Mouse (Mus musculus): ENCODE data around the gene Tacc3. TPM values are rescaled to one million over a fixed set of nuclear protein-coding genes. Genes with fewer than 3 reads are reported as not detected.

The Tacc3 gene
- polyA plus RNA-seq, 1 experiment, result 58.6 TPM

DNA sequence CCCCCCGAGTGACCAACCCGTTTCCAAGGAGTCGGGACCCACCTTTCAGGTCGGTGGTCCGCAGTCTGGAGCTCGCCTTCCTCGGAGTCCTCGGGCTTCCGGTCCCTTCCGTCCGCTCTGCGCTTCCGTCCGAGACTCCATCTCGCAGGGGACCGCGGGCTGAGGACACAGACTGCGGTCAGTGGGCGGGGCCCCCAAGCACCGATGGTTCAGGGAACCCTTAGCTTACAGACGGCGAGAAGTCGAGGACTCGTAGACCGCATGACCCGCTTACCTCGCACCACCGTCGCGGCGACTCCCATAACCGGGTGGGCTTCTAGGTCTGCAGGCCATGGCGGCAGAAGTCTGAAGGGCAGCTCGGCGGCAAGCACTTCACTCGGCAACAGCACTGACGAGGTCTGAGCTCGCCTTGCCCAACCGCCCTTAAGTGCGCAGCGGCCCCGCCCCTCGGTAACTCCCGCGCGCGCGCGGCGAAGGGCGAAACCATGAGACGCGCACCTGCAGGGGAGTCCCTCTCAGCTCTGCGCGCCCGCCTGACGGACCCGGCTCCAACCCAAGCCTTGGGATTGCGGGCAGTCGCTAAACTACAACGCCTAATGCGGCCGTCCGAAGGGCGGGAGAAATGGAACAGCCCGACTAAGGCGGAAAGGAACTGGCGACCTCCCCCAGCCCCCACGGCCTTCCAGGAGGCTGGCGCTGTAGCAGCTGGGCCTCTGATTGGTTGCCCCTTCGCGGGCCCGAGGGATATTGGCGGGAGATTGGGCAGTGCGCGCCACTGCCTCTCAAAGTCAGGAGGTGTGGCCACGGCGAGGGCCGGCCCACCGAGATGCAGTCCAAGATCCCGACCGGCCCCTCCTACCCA lies 5.8 kb upstream of the Tacc3 start, which contains the start of gene Slbp:
Gene Slbp, minus strand, starts transcription at position 654 of the 862 bp plus-strand sequence.
- H3K4me3 ChIP-seq (ENCODE audit: insufficient read depth, low read length), result peak within 1 kb of the TSS; percentile 79

DNA sequence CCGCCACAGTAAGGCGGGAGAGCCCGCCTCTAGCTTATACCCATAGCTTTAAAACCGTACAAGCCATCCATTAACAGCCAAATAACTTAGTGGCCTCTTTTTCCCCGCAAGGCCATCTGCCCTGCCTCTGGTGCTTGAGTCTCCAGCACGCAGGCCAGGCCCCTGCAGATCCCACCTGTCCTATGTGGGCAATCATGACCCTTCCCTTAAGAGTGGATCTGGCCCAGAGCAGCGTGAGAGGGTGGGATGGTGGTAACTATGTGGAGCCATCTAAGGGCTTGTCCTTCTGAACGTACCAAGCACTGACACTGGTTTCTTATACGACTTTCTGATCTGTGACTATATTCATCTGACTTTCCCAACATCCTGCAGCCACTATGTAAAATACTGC lies 5.2 kb upstream of the Tacc3 start:
- Histone ChIP-seq H3K4me1 (ENCODE audit: control insufficient read depth, insufficient read depth, low read length) (peaks cover 24% of the 10 kb centered on the region), H3K4me3 (ENCODE audit: insufficient read depth, low read length) (peak overlapping the region; percentile 28; the same call in 1 of the 2 replicates), H3K27ac (ENCODE audit: insufficient read depth, low read depth, low read length) (no peak overlapping the region)
- TF ChIP-seq CTCF (IDR thresholded peaks at IDR 0.05; ENCODE audit: low read depth, low read length) (no peak), POLR2A (IDR thresholded peaks at IDR 0.05; ENCODE audit: borderline replicate concordance, low read depth, low read length) (no peak)

More for the DNA sequence above, 5.8 kb upstream of the Tacc3 start, which contains the start of gene Slbp:
- H3K4me1 ChIP-seq (ENCODE audit: control insufficient read depth, insufficient read depth, low read length), result peaks cover 24% of the 10 kb centered on the region
- no peak for TF ChIP-seq POLR2A (IDR thresholded peaks at IDR 0.05; ENCODE audit: borderline replicate concordance, low read depth, low read length)
- no peak for TF ChIP-seq CTCF (IDR thresholded peaks at IDR 0.05; ENCODE audit: low read depth, low read length)
- H3K27ac ChIP-seq (ENCODE audit: insufficient read depth, low read depth, low read length), result peak within 1 kb of the TSS; percentile 91

DNA sequence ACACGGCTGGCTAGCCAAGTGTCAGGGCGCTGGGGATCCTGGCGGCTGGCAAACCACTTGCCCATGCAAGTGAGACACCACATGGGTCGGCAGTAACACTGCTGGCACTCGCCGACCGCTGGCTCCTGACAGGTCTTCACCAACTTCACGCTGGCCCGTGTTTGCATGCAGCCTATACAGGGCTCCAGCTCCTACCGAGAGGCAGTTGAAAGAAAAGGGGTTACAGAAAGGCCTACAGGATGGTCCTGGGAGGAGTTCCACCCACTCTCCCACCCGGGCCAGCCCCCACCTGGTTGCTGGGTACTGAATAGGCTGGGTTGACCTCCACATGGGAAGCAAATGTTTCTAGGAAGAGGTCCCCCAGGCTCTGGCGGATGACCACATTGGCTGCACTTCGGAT lies 3.5 kb upstream of the Tacc3 start:
- Histone ChIP-seq H3K4me3 (ENCODE audit: insufficient read depth, low read length) (no peak overlapping the region), H3K27ac (ENCODE audit: insufficient read depth, low read depth, low read length) (no peak overlapping the region), H3K4me1 (ENCODE audit: control insufficient read depth, insufficient read depth, low read length) (peaks cover 24% of the 10 kb centered on the region)
- no peak for TF ChIP-seq POLR2A (IDR thresholded peaks at IDR 0.05; ENCODE audit: borderline replicate concordance, low read depth, low read length)
- no peak for TF ChIP-seq CTCF (IDR thresholded peaks at IDR 0.05; ENCODE audit: low read depth, low read length)

DNA sequence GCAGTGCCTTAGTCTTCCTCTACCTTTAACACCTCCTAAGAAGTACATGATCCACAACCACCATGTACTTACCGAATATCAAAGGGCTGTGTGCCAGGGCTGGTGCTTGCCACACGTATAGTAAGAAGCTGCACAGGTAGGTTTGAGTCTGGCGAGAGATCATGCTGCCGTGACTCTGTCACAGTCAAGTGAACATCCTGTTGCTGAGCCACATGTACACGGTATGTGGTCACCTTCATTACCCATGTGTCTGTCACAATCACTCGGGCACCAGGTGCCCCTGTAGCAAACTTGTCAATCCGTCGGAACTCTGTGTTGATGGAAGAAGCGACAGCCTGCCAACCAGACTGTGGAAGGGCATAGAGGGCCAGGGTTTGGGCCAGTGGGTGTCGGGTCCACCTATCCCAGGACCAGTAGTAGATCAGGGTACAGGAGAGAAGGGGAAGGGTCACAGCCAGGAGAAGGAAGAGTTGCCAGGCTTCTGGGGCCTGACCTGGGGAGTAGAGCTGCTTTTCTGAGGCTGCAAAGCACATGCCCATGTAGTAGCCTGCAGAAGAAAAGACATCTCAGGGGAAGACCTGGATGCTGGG lies 2.6 kb upstream of the Tacc3 start:
- H3K27ac ChIP-seq (ENCODE audit: insufficient read depth, low read depth, low read length), result no peak overlapping the region
- no peak for TF ChIP-seq CTCF (IDR thresholded peaks at IDR 0.05; ENCODE audit: low read depth, low read length)
- TF ChIP-seq POLR2A (IDR thresholded peaks at IDR 0.05; ENCODE audit: borderline replicate concordance, low read depth, low read length), result no peak
- H3K4me1 ChIP-seq (ENCODE audit: control insufficient read depth, insufficient read depth, low read length), result peaks cover 19% of the 10 kb centered on the region
- no peak overlapping the region for H3K4me3 ChIP-seq (ENCODE audit: insufficient read depth, low read length)

DNA sequence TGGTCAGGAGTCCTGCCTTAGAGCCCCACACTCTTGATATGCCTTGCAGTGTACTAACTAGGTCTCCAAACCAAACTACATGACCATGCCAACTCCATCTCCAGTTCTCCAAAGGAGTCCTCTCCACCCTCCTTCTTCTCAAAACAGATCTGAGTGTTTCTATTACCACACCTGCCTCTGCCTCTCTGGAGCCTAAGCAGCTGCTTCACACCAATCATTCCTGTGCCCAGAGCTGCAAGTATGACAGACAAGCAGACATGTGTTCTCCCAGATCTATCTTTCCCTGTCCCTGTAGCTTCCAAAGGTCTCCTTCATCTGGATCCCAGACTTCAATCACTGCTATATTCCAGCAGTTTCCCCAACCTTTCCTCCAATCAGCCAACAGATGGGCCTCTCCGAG lies 1.2 kb upstream of the Tacc3 start:
- peak overlapping the region; percentile 68; the same call in 1 of the 2 replicates for H3K27ac ChIP-seq (ENCODE audit: insufficient read depth, low read depth, low read length)
- peaks cover 14% of the 10 kb centered on the region for H3K4me1 ChIP-seq (ENCODE audit: control insufficient read depth, insufficient read depth, low read length)

DNA sequence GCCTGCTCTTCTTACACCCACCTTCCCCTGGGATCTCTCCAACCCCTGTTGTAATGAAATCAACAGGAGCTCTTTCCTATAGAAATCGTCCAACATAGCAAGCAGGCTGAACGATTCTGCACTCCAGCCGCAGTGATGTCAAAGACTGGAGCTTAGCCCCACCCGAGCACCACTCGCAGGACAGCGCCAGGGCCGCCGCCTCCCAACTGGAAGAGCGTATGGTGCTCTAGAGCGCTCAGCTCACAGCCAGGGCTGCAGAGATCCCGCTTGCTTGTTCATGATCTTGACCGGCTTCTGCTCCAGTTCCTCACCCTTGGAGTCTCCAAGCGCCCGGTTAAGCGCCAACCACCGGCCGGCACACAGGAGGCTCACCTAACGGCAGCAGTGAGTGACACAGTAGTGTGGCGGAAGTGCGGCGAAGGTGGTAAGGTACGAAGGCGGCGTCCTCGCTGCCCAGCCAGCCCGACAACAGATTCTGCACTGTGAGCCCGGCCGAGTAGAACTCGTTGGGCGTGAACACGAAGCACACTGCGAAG lies 609 bp upstream of the Tacc3 start:
- Histone ChIP-seq H3K27ac (ENCODE audit: insufficient read depth, low read depth, low read length) (peak overlapping the region; percentile 68), H3K4me1 (ENCODE audit: control insufficient read depth, insufficient read depth, low read length) (peaks cover 14% of the 10 kb centered on the region), H3K4me3 (ENCODE audit: insufficient read depth, low read length) (peak overlapping the region; percentile 97)
- TF ChIP-seq POLR2A (IDR thresholded peaks at IDR 0.05; ENCODE audit: borderline replicate concordance, low read depth, low read length), result no peak
- no peak for TF ChIP-seq CTCF (IDR thresholded peaks at IDR 0.05; ENCODE audit: low read depth, low read length)

More for the DNA sequence above, 1.2 kb upstream of the Tacc3 start:
- TF ChIP-seq POLR2A (IDR thresholded peaks at IDR 0.05; ENCODE audit: borderline replicate concordance, low read depth, low read length) (no peak), CTCF (IDR thresholded peaks at IDR 0.05; ENCODE audit: low read depth, low read length) (no peak)
- H3K4me3 ChIP-seq (ENCODE audit: insufficient read depth, low read length), result peak overlapping the region; percentile 97

DNA sequence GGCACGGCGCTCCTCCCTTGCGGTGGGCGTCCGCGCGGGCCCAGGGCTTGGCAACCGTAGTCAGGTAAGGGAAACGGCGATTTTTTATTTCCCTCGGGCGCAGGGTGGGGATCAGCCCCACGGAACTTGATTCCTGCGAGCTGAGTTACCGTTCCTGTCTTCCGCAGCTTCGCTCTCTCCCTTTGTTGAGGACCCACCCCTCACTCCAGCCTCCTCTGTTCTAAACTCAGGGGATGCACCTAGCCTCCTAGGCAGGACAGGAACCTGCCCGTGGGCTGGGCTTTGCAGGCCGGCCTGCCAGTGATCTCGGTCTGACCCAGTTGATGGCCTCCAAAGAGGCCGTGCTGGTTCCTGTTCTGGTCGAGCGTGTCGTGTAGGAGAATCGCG lies 729 bp downstream of the Tacc3 start:
- Histone ChIP-seq H3K4me1 (ENCODE audit: control insufficient read depth, insufficient read depth, low read length) (peaks cover 10% of the 10 kb centered on the region), H3K27ac (ENCODE audit: insufficient read depth, low read depth, low read length) (peak overlapping the region; percentile 43; the same call in 1 of the 2 replicates), H3K4me3 (ENCODE audit: insufficient read depth, low read length) (peak overlapping the region; percentile 73)
- TF ChIP-seq POLR2A (IDR thresholded peaks at IDR 0.05; ENCODE audit: borderline replicate concordance, low read depth, low read length) (no peak), CTCF (IDR thresholded peaks at IDR 0.05; ENCODE audit: low read depth, low read length) (no peak)

DNA sequence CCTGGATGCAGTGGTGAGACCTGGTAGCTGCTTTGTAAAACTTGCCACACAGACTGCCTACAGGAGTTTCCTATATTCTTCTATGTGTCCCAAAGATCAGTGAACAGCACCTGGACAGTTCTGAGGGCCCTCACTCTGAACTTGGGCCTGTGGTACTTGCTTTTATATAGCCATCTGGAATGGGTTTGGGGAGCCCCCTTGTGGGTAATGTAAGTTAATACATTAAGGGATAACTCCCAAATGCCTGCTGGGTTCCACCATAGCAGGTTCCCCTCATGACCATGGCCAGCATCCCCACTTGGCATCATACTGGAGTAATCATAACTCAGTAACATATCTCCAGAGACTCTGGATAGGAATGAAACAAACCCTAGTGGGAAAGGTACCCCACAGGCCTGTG lies 10.3 kb downstream of the Tacc3 start:
- no peak overlapping the region for H3K4me3 ChIP-seq (ENCODE audit: insufficient read depth, low read length)
- H3K27ac ChIP-seq (ENCODE audit: insufficient read depth, low read depth, low read length), result no peak overlapping the region
- TF ChIP-seq POLR2A (IDR thresholded peaks at IDR 0.05; ENCODE audit: borderline replicate concordance, low read depth, low read length) (no peak), CTCF (IDR thresholded peaks at IDR 0.05; ENCODE audit: low read depth, low read length) (no peak)
- no peaks in the 10 kb centered on the region for H3K4me1 ChIP-seq (ENCODE audit: control insufficient read depth, insufficient read depth, low read length)

DNA sequence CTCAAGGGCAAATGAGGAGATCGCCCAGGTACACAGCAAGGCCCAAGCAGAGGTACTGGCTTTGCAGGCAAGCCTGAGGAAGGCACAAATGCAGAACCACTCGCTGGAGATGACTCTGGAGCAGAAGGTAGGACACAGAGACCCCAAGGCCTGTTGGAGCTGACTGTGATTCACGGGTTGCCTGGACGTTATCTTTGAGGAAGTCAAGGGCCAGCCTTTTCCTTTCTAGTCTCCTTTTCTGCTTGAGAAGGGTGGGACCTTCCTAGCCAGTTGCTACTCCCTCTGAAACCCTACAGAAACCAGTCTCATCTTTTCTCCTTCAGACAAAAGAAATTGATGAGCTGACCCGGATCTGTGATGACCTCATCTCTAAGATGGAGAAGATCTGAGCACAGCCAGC lies 13.7 kb downstream of the Tacc3 start:
- Histone ChIP-seq H3K4me3 (ENCODE audit: insufficient read depth, low read length) (no peak overlapping the region), H3K27ac (ENCODE audit: insufficient read depth, low read depth, low read length) (no peak overlapping the region), H3K4me1 (ENCODE audit: control insufficient read depth, insufficient read depth, low read length) (no peaks in the 10 kb centered on the region)
- TF ChIP-seq CTCF (IDR thresholded peaks at IDR 0.05; ENCODE audit: low read depth, low read length) (no peak), POLR2A (IDR thresholded peaks at IDR 0.05; ENCODE audit: borderline replicate concordance, low read depth, low read length) (no peak)

DNA sequence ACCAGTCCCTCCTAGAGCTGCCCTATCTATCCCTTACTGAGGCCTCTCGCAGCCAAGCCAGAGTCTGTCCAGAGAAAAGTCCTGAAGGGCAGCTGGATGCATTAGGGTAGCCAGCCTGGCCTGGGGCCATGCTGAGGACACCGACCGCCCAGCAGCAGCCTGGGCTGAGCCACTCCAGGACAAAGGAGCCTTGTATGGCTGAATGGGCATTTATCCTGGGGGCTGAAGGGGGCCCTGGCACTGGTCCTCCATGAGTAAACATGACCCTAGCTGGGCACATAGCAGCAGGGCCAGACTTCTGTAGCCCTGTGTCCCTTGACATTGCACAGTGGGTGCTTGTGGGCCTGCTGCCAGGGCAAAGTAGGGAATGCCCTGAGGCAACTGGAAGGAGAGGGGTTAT lies 16.5 kb downstream of the Tacc3 start:
- no peaks in the 10 kb centered on the region for H3K4me1 ChIP-seq (ENCODE audit: control insufficient read depth, insufficient read depth, low read length)

More for the DNA sequence above, 16.5 kb downstream of the Tacc3 start:
- Histone ChIP-seq H3K27ac (ENCODE audit: insufficient read depth, low read depth, low read length) (no peak overlapping the region), H3K4me3 (ENCODE audit: insufficient read depth, low read length) (no peak overlapping the region)
- TF ChIP-seq POLR2A (IDR thresholded peaks at IDR 0.05; ENCODE audit: borderline replicate concordance, low read depth, low read length) (no peak), CTCF (IDR thresholded peaks at IDR 0.05; ENCODE audit: low read depth, low read length) (no peak)

Measured in bone marrow macrophage, adult 2 months (primary cell).